21 mouse cellular contexts compared by ENCODE assay signal in genomic region chr2:167821186-167821585, GRCm38 (mm10).
DNase-seq lines count a peak whose midpoint lies in the region; ATAC-seq lines count a peak whose summit lies in the region.
"Had no signal": no experiment of that assay in that cellular context is flagged by ENCODE, and none has a peak within 500 bp of the region (broad histone marks: within the 10 kb centered on the region; RNA-seq: fewer than 3 reads in every experiment).

No protein-coding gene starts in this region.

- H3K4me3 ChIP-seq in embryonic facial prominence, embryonic 13.5 days, result no peak overlapping the region
- no peak overlapping the region for H3K4me3 ChIP-seq in embryonic facial prominence, embryonic 14.5 days (ENCODE audit: low read depth, low read length)
- H3K4me3 ChIP-seq in limb, embryonic 10.5 days, result no peak overlapping the region
- H3K4me3 ChIP-seq: embryonic facial prominence, embryonic 15.5 days; erythroblast, embryonic 14.5 days; forebrain, embryonic 10.5 days; gastrocnemius, adult 2 months; heart, embryonic 13.5 days; hindbrain, embryonic 15.5 days had no signal

- no peak for ATAC-seq in embryonic facial prominence, embryonic 13.5 days (ENCODE audit: insufficient number of reproducible peaks, insufficient read depth, low FRiP score, low TSS enrichment, low read depth)
- ATAC-seq in embryonic facial prominence, embryonic 14.5 days (ENCODE audit: low read depth), result no peak; the same call in 1 of the 2 replicates
- ATAC-seq: forebrain, embryonic 14.5 days had no signal

- 67% methylated on average over 6 of the region's 6 CpGs for WGBS in embryonic facial prominence, embryonic 13.5 days
- WGBS in embryonic facial prominence, embryonic 14.5 days, result 65% methylated on average over 6 of the region's 6 CpGs
- WGBS in limb, embryonic 10.5 days, result 88% methylated on average over 6 of the region's 6 CpGs

- peak; percentile 57 to 73 for DNase-seq in lung, adult 18-20 months
- no peak for DNase-seq in lung, postnatal 14 days
- peak; percentile 47 for DNase-seq in embryonic facial prominence, embryonic 14.5 days (ENCODE audit: low spot score)
- DNase-seq in lung, postnatal 36 days, result peak; percentile 63
- DNase-seq in limb, embryonic 10.5 days (ENCODE audit: low spot score), result no peak
- DNase-seq: adrenal gland, postnatal 10 days; cerebellum, adult 11 months; cerebellum, adult 8-10 months; cerebellum, postnatal 14 days; embryo, embryonic 11 days; gastrocnemius, adult 2 months; gastrocnemius, postnatal 36 days; heart, adult 11 months; heart, postnatal 36 days had no signal

- H3K4me1 ChIP-seq in embryonic facial prominence, embryonic 13.5 days, result peaks cover 36% of the 10 kb centered on the region
- H3K4me1 ChIP-seq in embryonic facial prominence, embryonic 14.5 days (ENCODE audit: control insufficient read depth, insufficient read depth, low read length), result no peaks in the 10 kb centered on the region
- peaks cover 32% of the 10 kb centered on the region for H3K4me1 ChIP-seq in limb, embryonic 10.5 days

- H3K36me3 ChIP-seq in embryonic facial prominence, embryonic 13.5 days, result no peaks in the 10 kb centered on the region
- H3K36me3 ChIP-seq in embryonic facial prominence, embryonic 14.5 days (ENCODE audit: control insufficient read depth, insufficient read depth, low read length), result no peaks in the 10 kb centered on the region
- no peaks in the 10 kb centered on the region for H3K36me3 ChIP-seq in limb, embryonic 10.5 days
- H3K36me3 ChIP-seq: embryonic facial prominence, embryonic 15.5 days; forebrain, embryonic 10.5 days; heart, embryonic 13.5 days; hindbrain, embryonic 15.5 days had no signal

- no peaks in the 10 kb centered on the region; the same call in 1 of the 2 replicates for H3K27me3 ChIP-seq in embryonic facial prominence, embryonic 13.5 days
- no peaks in the 10 kb centered on the region for H3K27me3 ChIP-seq in embryonic facial prominence, embryonic 14.5 days (replicated peaks; ENCODE audit: control insufficient read depth, insufficient read depth, low read length)
- no peaks in the 10 kb centered on the region for H3K27me3 ChIP-seq in limb, embryonic 10.5 days (ENCODE audit: low read depth, poor library complexity, severe bottlenecking)
- H3K27me3 ChIP-seq: embryonic facial prominence, embryonic 15.5 days; hindbrain, embryonic 15.5 days had no signal

- peak overlapping the region; percentile 33; the same call in 1 of the 2 replicates for H3K27ac ChIP-seq in embryonic facial prominence, embryonic 13.5 days
- H3K27ac ChIP-seq in embryonic facial prominence, embryonic 14.5 days (replicated peaks; ENCODE audit: low read depth, low read length), result no peak overlapping the region
- H3K27ac ChIP-seq in limb, embryonic 10.5 days, result no peak overlapping the region
- H3K27ac ChIP-seq: embryonic facial prominence, embryonic 15.5 days; gastrocnemius, adult 2 months; heart, embryonic 13.5 days; hindbrain, embryonic 15.5 days had no signal

- no peaks in the 10 kb centered on the region for H3K9me3 ChIP-seq in embryonic facial prominence, embryonic 13.5 days
- no peaks in the 10 kb centered on the region for H3K9me3 ChIP-seq in embryonic facial prominence, embryonic 14.5 days (ENCODE audit: control insufficient read depth, low read length)
- H3K9me3 ChIP-seq in limb, embryonic 10.5 days (replicated peaks), result no peaks in the 10 kb centered on the region
- H3K9me3 ChIP-seq: embryonic facial prominence, embryonic 15.5 days; forebrain, embryonic 10.5 days; heart, embryonic 13.5 days; hindbrain, embryonic 15.5 days had no signal

- peak overlapping the region; percentile 17; the same call in 1 of the 2 replicates for H3K9ac ChIP-seq in embryonic facial prominence, embryonic 13.5 days
- no peak overlapping the region for H3K9ac ChIP-seq in embryonic facial prominence, embryonic 14.5 days (ENCODE audit: low read depth, low read length)
- H3K9ac ChIP-seq: embryonic facial prominence, embryonic 15.5 days; heart, embryonic 13.5 days; hindbrain, embryonic 15.5 days had no signal

- H3K4me2 ChIP-seq in embryonic facial prominence, embryonic 13.5 days, result no peak overlapping the region
- no peak overlapping the region for H3K4me2 ChIP-seq in embryonic facial prominence, embryonic 14.5 days (ENCODE audit: low read depth, low read length)
- H3K4me2 ChIP-seq: embryonic facial prominence, embryonic 15.5 days; heart, embryonic 13.5 days; hindbrain, embryonic 15.5 days had no signal

Comparison
In these comparisons a context has a peak if more than half of its experiments do, and no peak if none do; other contexts are left out.
1. DNase-seq: peak in lung, adult 18-20 months (2 of 2), embryonic facial prominence, embryonic 14.5 days (single experiment) and lung, postnatal 36 days (single experiment); none in lung, postnatal 14 days (single experiment) and limb, embryonic 10.5 days (single experiment).